Mouse (Mus musculus): Measurements from ENCODE around the gene Gfi1. TPM values are rescaled to one million over a fixed set of nuclear protein-coding genes. Genes with fewer than 3 reads are reported as not detected.

Gfi1 gene
- polyA plus RNA-seq, 1 experiment from 2014 or later, result not detected

Other genes starting within 250 kb of the Gfi1 start
- gene Gm42669, start 218.4 kb downstream of the Gfi1 start, polyA plus RNA-seq (2016; fragmentation: Nextera tagmentation; extraction: Ambion mirVana), result 0.93 and 0.99 TPM in 2 replicates
- gene 1700028K03Rik, start 191.3 kb downstream of the Gfi1 start, polyA plus RNA-seq (2016; fragmentation: Nextera tagmentation; extraction: Ambion mirVana), result 0.13 and 0.14 TPM in 2 replicates
- gene Rpap2, start 128.7 kb downstream of the Gfi1 start, polyA plus RNA-seq (2016; fragmentation: Nextera tagmentation; extraction: Ambion mirVana), result 19.8 and 22.7 TPM in 2 replicates
- gene Glmn, start 128.1 kb downstream of the Gfi1 start, polyA plus RNA-seq (2016; fragmentation: Nextera tagmentation; extraction: Ambion mirVana), result 50.2 and 52.9 TPM in 2 replicates
- gene Ube2d2b, start 104.1 kb upstream of the Gfi1 start, polyA plus RNA-seq (2016; fragmentation: Nextera tagmentation; extraction: Ambion mirVana), result 0.37 and 0.55 TPM in 2 replicates
- 85.9 and 88.4 TPM in 2 replicates for gene Evi5, start 149.1 kb upstream of the Gfi1 start, polyA plus RNA-seq (2016; fragmentation: Nextera tagmentation; extraction: Ambion mirVana)
- 71.6 and 80.0 TPM in 2 replicates for gene Rpl5, start 174.5 kb upstream of the Gfi1 start, polyA plus RNA-seq (2016; fragmentation: Nextera tagmentation; extraction: Ambion mirVana)